Mouse (Mus musculus): ENCODE results near the gene Mettl27.

The Mettl27 gene

GRCm38 (mm10) chr5:134965852-134966821 is 34.0 kb downstream of the Mettl27 start:
- TF ChIP-seq CTCF (conservative IDR thresholded peaks at IDR 0.05; ENCODE audit: low read length), result no peak; the same call in 1 of the 2 replicates
- H3K4me3 ChIP-seq (replicated peaks; ENCODE audit: low read length), result peak overlapping the region; percentile 77
- no peaks in the 10 kb centered on the region for H3K27me3 ChIP-seq (ENCODE audit: insufficient read depth, low read length)
- H3K4me1 ChIP-seq (replicated peaks; ENCODE audit: low read depth, low read length), result peaks cover 81% of the 10 kb centered on the region
- no peaks in the 10 kb centered on the region for H3K36me3 ChIP-seq (ENCODE audit: insufficient read depth, low read length)
- H3K9me3 ChIP-seq (ENCODE audit: low read length), result no peaks in the 10 kb centered on the region

GRCm38 (mm10) chr5:134967164-134967944 is 35.2 kb downstream of the Mettl27 start:
- no peaks in the 10 kb centered on the region for H3K27me3 ChIP-seq (ENCODE audit: insufficient read depth, low read length)
- peak overlapping the region; percentile 60 for H3K4me3 ChIP-seq (replicated peaks; ENCODE audit: low read length)
- TF ChIP-seq CTCF (conservative IDR thresholded peaks at IDR 0.05; ENCODE audit: low read length) (no peak), NANOG (IDR thresholded peaks at IDR 0.05; ENCODE audit: borderline replicate concordance, low read length) (no peak)
- peaks cover 82% of the 10 kb centered on the region for H3K4me1 ChIP-seq (replicated peaks; ENCODE audit: low read depth, low read length)
- no peaks in the 10 kb centered on the region for H3K9me3 ChIP-seq (ENCODE audit: low read length)
- H3K36me3 ChIP-seq (ENCODE audit: insufficient read depth, low read length), result no peaks in the 10 kb centered on the region

GRCm38 (mm10) chr5:134970671-134971070 is 38.5 kb downstream of the Mettl27 start:
- H3K27me3 ChIP-seq (ENCODE audit: insufficient read depth, low read length), result no peaks in the 10 kb centered on the region
- no peak overlapping the region for H3K4me3 ChIP-seq (replicated peaks; ENCODE audit: low read length)
- no peaks in the 10 kb centered on the region for H3K9me3 ChIP-seq (ENCODE audit: low read length)
- H3K4me1 ChIP-seq (replicated peaks; ENCODE audit: low read depth, low read length), result peaks cover 86% of the 10 kb centered on the region
- H3K36me3 ChIP-seq (ENCODE audit: insufficient read depth, low read length), result no peaks in the 10 kb centered on the region
- TF ChIP-seq CTCF (conservative IDR thresholded peaks at IDR 0.05; ENCODE audit: low read length) (no peak), POU5F1 (IDR thresholded peaks at IDR 0.05; ENCODE audit: borderline replicate concordance, low read length) (no peak), NANOG (IDR thresholded peaks at IDR 0.05; ENCODE audit: borderline replicate concordance, low read length) (peak; percentile 79)

- no peaks in the 10 kb centered on the region for H3K27me3 ChIP-seq (ENCODE audit: insufficient read depth, low read length)
- no peaks in the 10 kb centered on the region for H3K36me3 ChIP-seq (ENCODE audit: insufficient read depth, low read length)
- H3K4me1 ChIP-seq (replicated peaks; ENCODE audit: low read depth, low read length), result peaks cover 77% of the 10 kb centered on the region
- H3K4me3 ChIP-seq (replicated peaks; ENCODE audit: low read length), result no peak overlapping the region
- H3K9me3 ChIP-seq (ENCODE audit: low read length), result no peaks in the 10 kb centered on the region
- TF ChIP-seq NANOG (IDR thresholded peaks at IDR 0.05; ENCODE audit: borderline replicate concordance, low read length), result peak; percentile 58; the same call in 1 of the 2 replicates
- TF ChIP-seq CTCF (conservative IDR thresholded peaks at IDR 0.05; ENCODE audit: low read length), result no peak
- TF ChIP-seq POU5F1 (IDR thresholded peaks at IDR 0.05; ENCODE audit: borderline replicate concordance, low read length), result no peak
These were observed 40.9 kb downstream of the Mettl27 start for GRCm38 (mm10) chr5:134973081-134973480.

- Histone ChIP-seq H3K9me3 (ENCODE audit: low read length) (no peaks in the 10 kb centered on the region), H3K4me1 (replicated peaks; ENCODE audit: low read depth, low read length) (peaks cover 74% of the 10 kb centered on the region), H3K36me3 (ENCODE audit: insufficient read depth, low read length) (no peaks in the 10 kb centered on the region), H3K4me3 (replicated peaks; ENCODE audit: low read length) (0 out of 2 replicates have a peak overlapping the region, but pooled peaks have one; percentile 10), H3K27me3 (ENCODE audit: insufficient read depth, low read length) (no peaks in the 10 kb centered on the region)
- TF ChIP-seq NANOG (IDR thresholded peaks at IDR 0.05; ENCODE audit: borderline replicate concordance, low read length) (no peak), POU5F1 (IDR thresholded peaks at IDR 0.05; ENCODE audit: borderline replicate concordance, low read length) (no peak), CTCF (conservative IDR thresholded peaks at IDR 0.05; ENCODE audit: low read length) (no peak)
These were observed 41.4 kb downstream of the Mettl27 start for GRCm38 (mm10) chr5:134973526-134973925.

GRCm38 (mm10) chr5:134974294-134974693 is 42.1 kb downstream of the Mettl27 start:
- H3K9me3 ChIP-seq (ENCODE audit: low read length), result no peaks in the 10 kb centered on the region
- TF ChIP-seq NANOG (IDR thresholded peaks at IDR 0.05; ENCODE audit: borderline replicate concordance, low read length) (no peak), CTCF (conservative IDR thresholded peaks at IDR 0.05; ENCODE audit: low read length) (no peak), POU5F1 (IDR thresholded peaks at IDR 0.05; ENCODE audit: borderline replicate concordance, low read length) (no peak)
- H3K4me1 ChIP-seq (replicated peaks; ENCODE audit: low read depth, low read length), result peaks cover 74% of the 10 kb centered on the region
- H3K36me3 ChIP-seq (ENCODE audit: insufficient read depth, low read length), result no peaks in the 10 kb centered on the region
- H3K4me3 ChIP-seq (replicated peaks; ENCODE audit: low read length), result no peak overlapping the region
- H3K27me3 ChIP-seq (ENCODE audit: insufficient read depth, low read length), result no peaks in the 10 kb centered on the region

GRCm38 (mm10) chr5:134974921-134975320 is 42.8 kb downstream of the Mettl27 start:
- TF ChIP-seq CTCF (conservative IDR thresholded peaks at IDR 0.05; ENCODE audit: low read length) (no peak), POU5F1 (IDR thresholded peaks at IDR 0.05; ENCODE audit: borderline replicate concordance, low read length) (no peak), NANOG (IDR thresholded peaks at IDR 0.05; ENCODE audit: borderline replicate concordance, low read length) (no peak)
- Histone ChIP-seq H3K4me1 (replicated peaks; ENCODE audit: low read depth, low read length) (peaks cover 67% of the 10 kb centered on the region), H3K27me3 (ENCODE audit: insufficient read depth, low read length) (no peaks in the 10 kb centered on the region)

GRCm38 (mm10) chr5:134976164-134976563 is 44.0 kb downstream of the Mettl27 start:
- Histone ChIP-seq H3K36me3 (ENCODE audit: insufficient read depth, low read length) (no peaks in the 10 kb centered on the region), H3K9me3 (ENCODE audit: low read length) (no peaks in the 10 kb centered on the region), H3K27me3 (ENCODE audit: insufficient read depth, low read length) (no peaks in the 10 kb centered on the region), H3K4me3 (replicated peaks; ENCODE audit: low read length) (no peak overlapping the region), H3K4me1 (replicated peaks; ENCODE audit: low read depth, low read length) (peaks cover 67% of the 10 kb centered on the region)
- TF ChIP-seq POU5F1 (IDR thresholded peaks at IDR 0.05; ENCODE audit: borderline replicate concordance, low read length), result no peak
- no peak for TF ChIP-seq NANOG (IDR thresholded peaks at IDR 0.05; ENCODE audit: borderline replicate concordance, low read length)
- no peak for TF ChIP-seq CTCF (conservative IDR thresholded peaks at IDR 0.05; ENCODE audit: low read length)

More at GRCm38 (mm10) chr5:134974921-134975320, 42.8 kb downstream of the Mettl27 start:
- Histone ChIP-seq H3K36me3 (ENCODE audit: insufficient read depth, low read length) (no peaks in the 10 kb centered on the region), H3K4me3 (replicated peaks; ENCODE audit: low read length) (no peak overlapping the region), H3K9me3 (ENCODE audit: low read length) (no peaks in the 10 kb centered on the region)
